Mouse (Mus musculus) right cerebral cortex, postnatal 4 days (tissue): ENCODE measurements around the gene Rcl1.

Experiments used
- DNase-seq: peaks from one replicate; pipeline ENCODE4 v3.0.0-alpha.2; 2022

Rcl1 gene

DNA sequence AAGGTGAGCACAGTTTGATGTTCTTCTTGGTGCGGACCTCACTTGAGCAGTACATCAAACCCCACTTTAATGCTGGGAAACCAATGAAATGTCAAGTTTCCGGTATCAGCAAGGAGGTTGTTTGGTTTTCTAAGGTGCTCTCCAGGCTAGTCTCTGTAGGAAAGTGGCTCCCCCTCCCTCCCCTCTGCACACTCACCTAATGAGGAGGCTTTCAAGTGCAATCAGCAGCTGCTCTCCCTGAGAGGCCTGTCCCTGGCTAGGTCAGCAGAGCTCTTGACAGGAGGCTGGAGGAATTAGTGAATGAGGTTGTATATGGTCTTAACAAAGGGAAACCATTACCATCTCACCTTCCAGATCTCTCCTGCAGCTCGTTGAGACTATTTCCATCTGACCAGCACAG is 54.4 kb downstream of the Rcl1 start:
- DNase-seq = no peak

DNA sequence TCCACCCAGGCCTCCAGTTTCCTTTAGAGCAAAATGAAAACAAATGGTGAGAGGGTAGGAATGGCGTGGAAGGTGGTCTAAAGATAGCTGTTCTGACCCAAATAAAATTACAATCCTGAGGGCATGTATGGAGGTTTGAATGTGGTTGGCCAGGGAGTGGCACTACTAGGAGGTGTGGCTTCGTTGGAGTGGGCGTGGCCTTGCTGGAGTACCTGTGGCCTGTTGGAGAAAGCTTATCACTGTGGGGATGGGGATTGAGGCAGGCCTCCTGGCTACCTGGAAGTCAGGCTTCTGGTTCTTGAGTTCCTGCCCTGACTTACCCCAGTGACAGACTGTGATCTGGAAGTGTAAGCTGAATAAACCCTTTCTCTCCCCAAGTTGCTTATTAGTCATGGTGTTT is 55.2 kb downstream of the Rcl1 start:
- DNase-seq = no peak

DNA sequence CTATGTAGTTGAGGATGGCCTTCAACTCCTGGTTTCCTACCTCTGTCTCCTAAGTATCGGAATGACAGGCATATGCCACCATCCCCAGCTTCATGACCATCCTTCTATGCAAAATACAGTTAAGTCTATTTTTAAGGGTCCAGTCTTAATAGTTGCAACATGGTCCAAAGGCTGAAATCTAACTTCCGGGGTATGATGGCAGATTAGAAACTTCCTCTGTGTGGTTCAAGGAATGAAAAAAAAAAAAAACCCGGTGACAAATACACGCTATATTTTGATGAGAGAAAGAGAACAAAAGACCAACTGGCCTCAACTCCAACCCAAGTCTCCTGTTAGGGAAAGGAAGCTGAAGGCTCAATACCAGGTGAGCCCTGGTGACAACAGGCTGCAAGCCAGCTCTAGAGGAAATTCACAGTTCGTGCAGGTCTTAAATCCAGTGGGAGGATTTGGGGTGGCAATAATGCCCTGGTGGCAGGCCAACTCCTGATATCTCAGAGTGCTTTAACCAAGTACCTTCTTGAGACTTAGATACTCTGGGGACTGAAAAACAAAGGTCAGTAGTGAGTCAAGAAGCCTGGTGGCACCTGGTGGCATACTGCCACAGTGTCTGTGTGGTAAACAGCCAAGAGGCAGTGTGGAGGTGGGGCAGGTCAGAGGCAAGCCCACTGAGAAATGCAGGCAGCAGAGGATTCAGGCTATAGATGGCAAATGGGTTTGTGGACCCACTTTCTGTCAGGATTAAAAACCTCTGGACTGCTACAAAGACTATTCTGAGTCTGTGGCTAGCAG is 56.7 kb downstream of the Rcl1 start:
- DNase-seq = no peak

DNA sequence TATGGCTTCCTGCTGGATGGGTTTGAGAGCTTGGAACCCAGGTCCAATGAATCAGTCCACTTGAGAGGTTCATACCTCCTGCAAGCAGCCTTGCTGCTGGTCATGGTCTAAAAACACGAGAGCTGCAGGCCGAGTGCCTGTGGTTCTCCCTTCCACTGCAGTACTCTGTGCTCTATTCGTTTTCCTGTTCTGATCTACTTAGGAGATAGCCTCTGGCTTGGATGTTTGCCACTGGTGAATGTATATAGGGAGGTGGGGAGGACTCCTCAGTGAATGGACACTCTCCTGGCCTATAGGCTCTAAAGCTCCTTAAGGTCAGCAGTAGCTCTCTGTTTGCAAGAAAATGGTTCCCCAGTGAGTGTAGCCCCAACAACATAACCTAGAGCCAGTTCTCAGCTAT is 57.3 kb downstream of the Rcl1 start:
- no peak for DNase-seq

DNA sequence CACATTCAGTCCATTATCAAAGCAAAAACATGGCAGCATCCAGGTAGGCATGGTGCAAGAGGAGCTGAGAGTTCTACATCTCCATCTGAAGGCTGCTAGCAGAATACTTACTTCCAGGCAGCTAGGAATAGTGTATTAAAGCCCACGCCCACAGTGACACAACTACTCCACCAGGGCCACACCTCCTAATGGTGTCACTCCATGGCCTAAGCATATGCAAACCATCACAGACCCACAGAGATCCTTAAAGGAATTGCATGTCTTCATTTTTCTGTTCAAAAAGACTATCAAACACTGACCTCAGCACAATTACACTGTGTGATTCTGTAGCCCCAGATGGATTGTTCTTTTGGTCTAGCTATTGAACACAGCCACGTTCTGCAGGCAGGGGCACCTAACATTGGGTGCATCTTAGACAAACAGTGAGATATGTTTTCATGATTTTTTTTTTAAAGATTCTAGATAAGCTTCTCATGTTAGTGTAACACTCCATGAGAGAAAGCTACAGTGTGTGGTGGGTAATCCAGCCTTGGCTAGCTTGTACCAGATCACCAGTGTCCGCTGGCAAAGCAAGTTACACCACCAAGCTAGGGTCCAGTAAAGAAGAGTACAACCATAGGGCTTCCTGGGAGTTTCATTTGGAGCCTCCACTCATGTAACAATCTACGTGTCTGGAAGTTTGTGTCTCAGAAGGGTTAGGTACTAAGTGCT is 62.8 kb downstream of the Rcl1 start:
- DNase-seq = no peak

DNA sequence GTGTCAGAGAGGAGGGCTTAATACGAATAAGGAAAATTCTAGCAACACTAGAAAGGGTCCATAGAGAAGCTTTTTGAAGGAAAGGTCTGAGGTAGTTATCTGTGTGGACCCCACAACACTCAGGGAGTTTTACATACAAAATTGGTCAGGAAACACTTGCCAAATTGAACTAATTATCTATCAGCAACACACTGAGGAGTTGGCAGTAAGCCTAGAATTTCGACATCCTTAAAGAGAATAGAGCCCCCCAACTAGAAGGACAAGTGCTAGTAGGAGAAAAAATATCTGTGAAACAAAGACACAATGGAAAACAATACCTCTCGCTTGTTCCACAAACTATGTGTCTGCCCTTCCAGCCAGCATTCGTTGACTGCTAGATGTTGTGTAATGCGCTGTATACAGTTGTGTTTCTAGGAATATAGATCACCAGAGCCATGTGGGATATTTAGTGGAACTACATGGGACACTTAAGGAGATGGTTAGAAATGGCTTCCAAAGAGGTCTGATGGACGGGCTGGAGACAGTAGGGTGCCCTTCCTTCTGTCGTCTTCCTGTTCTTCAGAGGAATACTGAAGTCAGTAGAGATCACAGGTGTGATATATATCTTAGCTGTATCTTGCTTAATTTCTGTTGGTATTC is 63.5 kb downstream of the Rcl1 start:
- no peak for DNase-seq

DNA sequence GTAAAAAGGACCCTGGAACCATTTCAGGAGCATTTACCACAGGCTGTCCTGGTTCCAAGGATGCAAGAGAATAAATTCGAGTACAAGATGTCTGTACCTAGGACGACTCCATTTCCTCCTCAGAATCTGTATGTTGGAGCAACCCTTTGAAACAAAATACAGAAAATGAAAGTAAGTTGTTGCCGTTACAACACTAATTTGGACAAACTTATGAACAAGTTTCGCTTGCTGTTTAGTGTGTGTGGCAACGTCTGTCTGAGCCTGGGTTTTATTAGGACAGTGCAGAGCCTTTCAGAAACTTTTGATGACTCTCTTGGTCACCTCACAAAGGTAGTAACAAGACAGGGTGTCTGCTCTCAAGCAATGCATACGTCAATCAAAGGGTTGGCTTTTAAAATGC is 66.8 kb downstream of the Rcl1 start:
- no peak for DNase-seq

DNA sequence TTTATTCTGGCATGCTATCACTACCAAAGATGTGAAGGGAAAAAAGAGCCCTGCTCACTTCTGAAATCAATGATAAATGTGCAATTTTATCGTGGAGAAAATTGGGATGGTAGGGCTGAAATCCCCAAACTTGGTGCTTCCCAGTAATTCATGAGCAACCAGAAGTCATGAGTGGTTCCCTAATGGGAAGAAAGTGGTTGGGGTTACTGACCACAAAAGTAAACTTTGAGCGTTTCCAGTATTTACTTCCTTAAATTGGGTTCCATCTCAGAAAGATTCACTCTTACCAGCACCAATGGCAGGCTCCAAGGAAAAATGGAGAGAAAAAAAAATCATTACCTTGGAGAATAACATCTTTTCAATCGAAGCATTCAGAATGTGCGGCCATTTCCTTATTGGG is 79.2 kb downstream of the Rcl1 start:
- DNase-seq = no peak

DNA sequence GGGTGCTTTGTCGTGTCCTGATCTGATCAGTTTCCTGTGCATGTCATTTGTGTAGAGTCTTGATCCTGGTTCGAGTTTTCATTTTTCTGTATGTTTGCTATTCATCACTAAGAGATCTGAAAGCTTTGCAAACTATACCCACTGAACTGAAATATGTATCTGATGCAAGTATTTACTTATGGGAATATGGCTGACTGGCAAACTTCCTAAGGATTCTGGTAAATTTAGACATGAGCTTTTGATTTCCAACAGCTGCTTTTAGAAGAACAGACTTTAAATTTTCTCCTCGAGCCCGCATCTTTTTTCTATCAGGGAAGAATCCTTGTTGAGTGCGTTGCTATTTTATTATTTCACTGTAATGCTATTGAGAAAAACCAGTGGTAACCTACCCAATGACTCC is 81.0 kb downstream of the Rcl1 start:
- DNase-seq = no peak

DNA sequence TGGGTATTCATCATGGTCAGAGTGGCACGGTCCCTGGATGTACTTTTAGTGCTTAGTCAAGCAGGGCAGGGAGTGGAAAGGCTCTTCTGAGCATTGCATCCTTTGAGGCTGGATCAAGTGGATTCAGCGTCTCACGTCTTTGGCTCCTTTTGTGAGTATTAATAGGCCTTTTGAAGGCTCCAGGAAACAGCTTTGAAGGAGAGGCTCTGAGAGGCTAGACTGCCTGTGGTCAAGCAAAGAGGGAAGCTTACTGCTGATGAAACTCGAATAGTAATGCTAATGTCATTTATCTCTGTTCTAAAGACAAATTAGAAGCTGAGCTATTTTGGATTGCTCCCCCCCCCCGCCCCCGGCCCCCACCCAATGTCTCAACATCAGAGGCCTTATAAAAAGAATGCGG is 83.9 kb downstream of the Rcl1 start:
- no peak for DNase-seq

DNA sequence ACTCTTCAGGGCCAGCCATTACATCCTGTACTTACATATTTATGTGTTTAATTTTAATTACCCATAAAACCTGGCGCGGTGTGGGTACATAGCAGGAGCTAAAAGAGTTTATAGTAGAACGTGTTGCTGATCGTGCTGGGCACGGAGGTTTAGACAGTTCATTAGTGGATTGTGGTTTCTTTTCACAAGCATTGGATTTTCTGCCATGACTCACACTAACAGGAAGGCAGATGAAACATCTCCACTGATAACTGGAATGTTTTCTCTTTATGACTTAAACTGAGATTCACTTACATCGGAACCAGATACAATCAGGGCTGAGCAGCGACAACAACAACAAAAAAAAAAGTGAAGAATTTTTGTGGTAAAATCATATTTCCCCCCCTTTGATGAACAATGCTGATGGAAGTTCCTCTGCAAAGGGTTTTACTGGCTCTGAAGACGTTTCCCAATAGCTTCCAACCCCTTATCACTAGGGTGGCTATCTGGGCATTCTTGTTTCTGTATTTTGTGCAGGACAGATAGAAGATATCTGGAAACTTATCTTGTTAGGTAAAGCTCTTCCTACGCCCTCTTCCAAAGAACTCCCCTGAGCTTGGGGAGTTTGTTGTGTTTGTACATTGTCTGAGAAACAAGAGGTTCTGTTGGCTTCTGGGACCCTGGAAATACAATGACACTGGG is 84.5 kb downstream of the Rcl1 start:
- DNase-seq = no peak

DNA sequence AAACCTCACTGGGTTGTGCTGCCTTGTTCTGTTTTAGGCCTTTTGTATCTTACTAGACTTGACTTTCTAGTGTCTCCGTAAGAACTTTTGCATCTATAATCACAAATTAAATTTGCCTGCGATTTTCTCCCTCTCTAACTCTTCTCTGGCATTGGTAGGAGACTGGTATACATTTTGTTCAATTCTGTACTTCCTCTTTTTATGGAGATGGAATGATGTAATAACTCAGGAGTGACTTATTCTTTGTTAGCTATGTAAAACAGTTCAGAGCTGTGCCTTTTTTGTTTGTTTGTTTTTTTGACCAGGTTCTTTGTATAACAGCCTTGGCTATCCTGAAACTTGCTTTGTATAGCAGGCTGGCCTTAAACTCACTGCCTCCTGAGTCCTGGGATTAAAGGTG is 87.7 kb downstream of the Rcl1 start:
- no peak for DNase-seq
